In the genomic region with DNA sequence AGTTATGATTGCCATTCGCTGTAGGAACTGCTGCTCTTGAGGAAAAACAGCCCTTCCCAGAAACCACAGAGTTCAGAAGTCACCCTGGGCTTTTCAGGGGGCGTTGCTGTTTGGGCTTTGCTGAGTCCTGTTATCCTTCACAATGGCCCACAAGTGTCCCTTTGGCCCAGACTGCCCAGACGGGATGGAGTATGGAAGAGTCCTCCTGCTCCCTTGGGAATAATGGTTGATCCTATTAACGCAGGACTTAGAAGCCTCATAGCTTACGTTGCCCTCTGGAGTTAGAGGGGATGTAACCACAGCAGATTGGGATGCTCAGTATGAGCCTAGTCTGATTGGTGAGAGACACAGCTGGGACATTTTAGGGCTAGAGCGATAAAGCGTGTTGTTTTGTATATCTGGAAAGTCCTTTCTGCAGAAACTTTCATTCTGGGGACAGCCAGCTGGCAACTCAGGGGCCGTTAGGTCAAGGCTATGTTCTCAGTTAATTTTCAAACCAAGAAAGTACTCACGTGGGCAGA, we compare ENCODE assay signal across 11 mouse cellular contexts.
DNase-seq lines count a peak whose midpoint lies in the region; ATAC-seq and TF ChIP-seq lines count a peak whose summit lies in the region.
"Had no signal": no experiment of that assay in that cellular context is flagged by ENCODE, and none has a peak within 500 bp of the region (broad histone marks: within the 10 kb centered on the region; RNA-seq: fewer than 3 reads in every experiment).

No protein-coding gene starts in this region.

- H3K27me3 ChIP-seq in megakaryocyte, embryonic 14.5 days (replicated peaks) = no peaks in the 10 kb centered on the region
- H3K27me3 ChIP-seq in stomach, embryonic 15.5 days (replicated peaks) = no peaks in the 10 kb centered on the region
- no peaks in the 10 kb centered on the region for H3K27me3 ChIP-seq in hindbrain, postnatal 0 days (ENCODE audit: insufficient read depth, low read length)
- H3K27me3 ChIP-seq in forebrain, embryonic 13.5 days = no peaks in the 10 kb centered on the region
- H3K27me3 ChIP-seq: embryonic facial prominence, embryonic 15.5 days; limb, embryonic 13.5 days; midbrain, embryonic 12.5 days had no signal

- 37% methylated on average over 9 of the region's 9 CpGs for WGBS in stomach, embryonic 15.5 days
- WGBS in hindbrain, postnatal 0 days = 67% methylated on average over 9 of the region's 9 CpGs
- 71% methylated on average over 9 of the region's 9 CpGs for WGBS in forebrain, embryonic 13.5 days

- no peak overlapping the region for H3K4me2 ChIP-seq in stomach, embryonic 15.5 days
- H3K4me2 ChIP-seq in hindbrain, postnatal 0 days (ENCODE audit: low read depth, low read length) = no peak overlapping the region
- H3K4me2 ChIP-seq in forebrain, embryonic 13.5 days = no peak overlapping the region
- H3K4me2 ChIP-seq: embryonic facial prominence, embryonic 15.5 days; limb, embryonic 13.5 days; midbrain, embryonic 12.5 days had no signal

- H3K9ac ChIP-seq in stomach, embryonic 15.5 days = no peak overlapping the region
- no peak overlapping the region for H3K9ac ChIP-seq in hindbrain, postnatal 0 days (replicated peaks; ENCODE audit: low read length)
- H3K9ac ChIP-seq in forebrain, embryonic 13.5 days = no peak overlapping the region
- H3K9ac ChIP-seq: embryonic facial prominence, embryonic 15.5 days; limb, embryonic 13.5 days; midbrain, embryonic 12.5 days had no signal

- ATAC-seq in megakaryocyte, adult 5-6 weeks (ENCODE audit: poor library complexity, severe bottlenecking) = no peak
- peak; percentile 54; the same call in 1 of the 2 replicates for ATAC-seq in stomach, embryonic 15.5 days (ENCODE audit: insufficient read depth, low FRiP score, low read depth)
- no peak for ATAC-seq in hindbrain, postnatal 0 days
- ATAC-seq in forebrain, embryonic 13.5 days = no peak
- ATAC-seq in CD4-positive, CD25-positive, alpha-beta regulatory T cell, adult 4 months = no peak

- H3K27ac ChIP-seq in stomach, embryonic 15.5 days = peak overlapping the region; percentile 62
- H3K27ac ChIP-seq in hindbrain, postnatal 0 days = no peak overlapping the region
- H3K27ac ChIP-seq in forebrain, embryonic 13.5 days = no peak overlapping the region
- H3K27ac ChIP-seq: embryonic facial prominence, embryonic 15.5 days; limb, embryonic 13.5 days; midbrain, embryonic 12.5 days had no signal

- DNase-seq in heart, postnatal 14 days = peak; percentile 47 to 50
- DNase-seq in kidney, postnatal 14 days = peak; percentile 71
- no peak for DNase-seq in hindbrain, postnatal 0 days (ENCODE audit: low spot score)

- H3K4me1 ChIP-seq in megakaryocyte, embryonic 14.5 days = peaks cover 78% of the 10 kb centered on the region
- peaks cover 9% of the 10 kb centered on the region; the same call in 1 of the 2 replicates for H3K4me1 ChIP-seq in stomach, embryonic 15.5 days
- H3K4me1 ChIP-seq in hindbrain, postnatal 0 days (ENCODE audit: insufficient read depth, low read length) = no peaks in the 10 kb centered on the region
- H3K4me1 ChIP-seq in forebrain, embryonic 13.5 days = no peaks in the 10 kb centered on the region
- H3K4me1 ChIP-seq: limb, embryonic 13.5 days; midbrain, embryonic 12.5 days had no signal

- H3K4me3 ChIP-seq in megakaryocyte, embryonic 14.5 days (replicated peaks) = peak overlapping the region; percentile 59
- no peak overlapping the region for H3K4me3 ChIP-seq in stomach, embryonic 15.5 days (replicated peaks)
- H3K4me3 ChIP-seq in hindbrain, postnatal 0 days (ENCODE audit: low read length) = no peak overlapping the region
- H3K4me3 ChIP-seq in forebrain, embryonic 13.5 days = no peak overlapping the region
- H3K4me3 ChIP-seq: embryonic facial prominence, embryonic 15.5 days; limb, embryonic 13.5 days; midbrain, embryonic 12.5 days had no signal

- TF ChIP-seq CTCF in hindbrain, postnatal 0 days (IDR thresholded peaks at IDR 0.05; ENCODE audit: low read depth) = no peak

- intact Hi-C loops in heart, postnatal 14 days (cut with DNase I) = no loop called here

- no peaks in the 10 kb centered on the region for H3K9me3 ChIP-seq in megakaryocyte, embryonic 14.5 days
- H3K9me3 ChIP-seq in stomach, embryonic 15.5 days = no peaks in the 10 kb centered on the region
- no peaks in the 10 kb centered on the region for H3K9me3 ChIP-seq in hindbrain, postnatal 0 days (ENCODE audit: low read length)
- no peaks in the 10 kb centered on the region for H3K9me3 ChIP-seq in forebrain, embryonic 13.5 days (replicated peaks)
- H3K9me3 ChIP-seq: embryonic facial prominence, embryonic 15.5 days; limb, embryonic 13.5 days; midbrain, embryonic 12.5 days had no signal

- H3K36me3 ChIP-seq in megakaryocyte, embryonic 14.5 days (replicated peaks; ENCODE audit: low read length) = peaks cover 5% of the 10 kb centered on the region
- H3K36me3 ChIP-seq in stomach, embryonic 15.5 days = no peaks in the 10 kb centered on the region
- H3K36me3 ChIP-seq in hindbrain, postnatal 0 days (ENCODE audit: insufficient read depth, low read length) = no peaks in the 10 kb centered on the region
- no peaks in the 10 kb centered on the region for H3K36me3 ChIP-seq in forebrain, embryonic 13.5 days (ENCODE audit: poor library complexity, severe bottlenecking)
- H3K36me3 ChIP-seq: embryonic facial prominence, embryonic 15.5 days; limb, embryonic 13.5 days; midbrain, embryonic 12.5 days had no signal
